In genomic region chr5:115273549-115274135, GRCm38 (mm10) we compare ENCODE assay signal across 9 mouse cellular contexts. TPM values are rescaled to one million over a fixed set of nuclear protein-coding genes. Genes with fewer than 3 reads are reported as not detected.
A peak's percentile ranks its signal among the peaks of the same experiment; 100 is the strongest.
DNase-seq lines count a peak whose midpoint lies in the region; ATAC-seq lines count a peak whose summit lies in the region.
"Had no signal": no experiment of that assay in that cellular context is flagged by ENCODE, and none has a peak within 500 bp of the region (broad histone marks: within the 10 kb centered on the region; RNA-seq: fewer than 3 reads in every experiment).

No protein-coding gene starts in this region.

- no peak overlapping the region for H3K27ac ChIP-seq in heart, embryonic 14.5 days (replicated peaks in 1 of 2; ENCODE audit: control insufficient read depth in 1 of 2, insufficient read depth in 1 of 2, low read depth in 2 of 2, low read length in 2 of 2)
- peak overlapping the region; percentile 90 for H3K27ac ChIP-seq in hindbrain, embryonic 13.5 days
- H3K27ac ChIP-seq in midbrain, embryonic 13.5 days: peak overlapping the region; percentile 90

- H3K4me1 ChIP-seq in heart, embryonic 14.5 days (ENCODE audit: control insufficient read depth in 2 of 2, insufficient read depth in 2 of 2, low read length in 2 of 2): peaks cover 2 to 34% of the 10 kb centered on the region in 2 experiments; a peak in 3 of 4 replicates
- H3K4me1 ChIP-seq in hindbrain, embryonic 13.5 days (replicated peaks): peaks cover 38% of the 10 kb centered on the region
- H3K4me1 ChIP-seq in midbrain, embryonic 13.5 days (replicated peaks): peaks cover 40% of the 10 kb centered on the region

- intact Hi-C loops in heart, postnatal 25 days (cut with DNase I): no loop called here

- no peak for ATAC-seq in heart, embryonic 14.5 days (ENCODE audit: insufficient number of reproducible peaks, insufficient read depth, low FRiP score, low read depth)
- no peak for ATAC-seq in hindbrain, embryonic 13.5 days (ENCODE audit: low FRiP score)
- ATAC-seq in midbrain, embryonic 13.5 days: no peak
- ATAC-seq in inflammation-experienced regulatory T-cells, adult 6 months: no peak
- ATAC-seq in megakaryocyte-erythroid progenitor cell, adult 5-6 weeks (replicated peaks; ENCODE audit: low FRiP score, low TSS enrichment, poor library complexity, severe bottlenecking): no peak

- no peak overlapping the region; the same call in 1 of the 2 replicates for H3K9ac ChIP-seq in heart, embryonic 14.5 days (ENCODE audit: low read length)
- H3K9ac ChIP-seq in hindbrain, embryonic 13.5 days: peak overlapping the region; percentile 99; the same call in 1 of the 2 replicates
- peak overlapping the region; percentile 51; the same call in 1 of the 2 replicates for H3K9ac ChIP-seq in midbrain, embryonic 13.5 days (replicated peaks)

- DNase-seq in heart, postnatal 25 days (ENCODE audit: low spot score): no peak
- DNase-seq in MN1 (ENCODE audit: low spot score): peak; percentile 33
- DNase-seq in spleen, postnatal 10 days (ENCODE audit: low spot score in 2 of 2): no peak
- DNase-seq: cerebellum, postnatal 14 days had no signal

- 68% methylated on average over 6 of the region's 6 CpGs for WGBS in heart, embryonic 14.5 days
- 81% methylated on average over 6 of the region's 6 CpGs for WGBS in hindbrain, embryonic 13.5 days
- 68% methylated on average over 6 of the region's 6 CpGs for WGBS in midbrain, embryonic 13.5 days

- H3K9me3 ChIP-seq in heart, embryonic 14.5 days (ENCODE audit: control insufficient read depth, low read length): no peaks in the 10 kb centered on the region
- H3K9me3 ChIP-seq in hindbrain, embryonic 13.5 days: no peaks in the 10 kb centered on the region
- H3K9me3 ChIP-seq in midbrain, embryonic 13.5 days: no peaks in the 10 kb centered on the region

- no peak overlapping the region for H3K4me3 ChIP-seq in heart, embryonic 14.5 days (ENCODE audit: control insufficient read depth in 1 of 2, insufficient read depth in 1 of 2, low read depth in 1 of 2, low read length in 2 of 2)
- peak overlapping the region; percentile 100; the same call in 1 of the 2 replicates for H3K4me3 ChIP-seq in hindbrain, embryonic 13.5 days
- H3K4me3 ChIP-seq in midbrain, embryonic 13.5 days (replicated peaks): 0 out of 2 replicates have a peak overlapping the region, but pooled peaks have one; percentile 98

- peaks cover 22% of the 10 kb centered on the region for H3K36me3 ChIP-seq in heart, embryonic 14.5 days (ENCODE audit: control insufficient read depth, insufficient read depth, low read length)
- peaks cover 15% of the 10 kb centered on the region for H3K36me3 ChIP-seq in hindbrain, embryonic 13.5 days
- H3K36me3 ChIP-seq in midbrain, embryonic 13.5 days: peaks cover 5% of the 10 kb centered on the region; the same call in 1 of the 2 replicates

- peak overlapping the region; percentile 73; the same call in 1 of the 2 replicates for H3K4me2 ChIP-seq in heart, embryonic 14.5 days (ENCODE audit: low read length)
- H3K4me2 ChIP-seq in hindbrain, embryonic 13.5 days: peak overlapping the region; percentile 58
- H3K4me2 ChIP-seq in midbrain, embryonic 13.5 days (replicated peaks): peak overlapping the region; percentile 90

- H3K27me3 ChIP-seq in heart, embryonic 14.5 days (ENCODE audit: control insufficient read depth, insufficient read depth, low read length): no peaks in the 10 kb centered on the region
- H3K27me3 ChIP-seq in hindbrain, embryonic 13.5 days: no peaks in the 10 kb centered on the region
- H3K27me3 ChIP-seq in midbrain, embryonic 13.5 days: no peaks in the 10 kb centered on the region

RNA-seq across cellular contexts. Expression of gene Rnf10, which starts 0.9 kb away (rescaled TPM):
- polyA plus RNA-seq in heart, embryonic 14.5 days (2014; fragmentation: Nextera tagmentation; extraction: Ambion mirVana): 77.1 and 83.9 TPM in 2 replicates
- total RNA-seq in heart, postnatal 25 days (2021): 100 to 1,000 TPM; 389 to 406 TPM
- polyA plus RNA-seq in hindbrain, embryonic 13.5 days (2015; fragmentation: Nextera tagmentation; extraction: Ambion mirVana): 156 and 160 TPM in 2 replicates
- 146 and 160 TPM in 2 replicates for polyA plus RNA-seq in midbrain, embryonic 13.5 days (2015; fragmentation: Nextera tagmentation; extraction: Ambion mirVana)
- 10 to 100 TPM; 29.8 to 37.7 (median 35.6) TPM for polyA plus RNA-seq in inflammation-experienced regulatory T-cells, adult 6 months (2017; shearing (Covaris generic))
- total RNA-seq in megakaryocyte-erythroid progenitor cell, adult 5-6 weeks (2014; fragmentation: Nextera tagmentation): 47.4 and 71.5 TPM in 2 replicates
- total RNA-seq in megakaryocyte-erythroid progenitor cell, adult 5-6 weeks (2017): 35.9 and 36.9 TPM in 2 replicates

RNA-seq across cellular contexts. Expression of gene Coq5, which starts 5.8 kb away (rescaled TPM):
- 75.1 and 82.1 TPM in 2 replicates for polyA plus RNA-seq in heart, embryonic 14.5 days (2014; fragmentation: Nextera tagmentation; extraction: Ambion mirVana)
- 100 to 1,000 TPM; 159 to 164 TPM for total RNA-seq in heart, postnatal 25 days (2021)
- polyA plus RNA-seq in hindbrain, embryonic 13.5 days (2015; fragmentation: Nextera tagmentation; extraction: Ambion mirVana): 53.1 and 56.5 TPM in 2 replicates
- polyA plus RNA-seq in midbrain, embryonic 13.5 days (2015; fragmentation: Nextera tagmentation; extraction: Ambion mirVana): 51.8 and 56.8 TPM in 2 replicates
- polyA plus RNA-seq in inflammation-experienced regulatory T-cells, adult 6 months (2017; shearing (Covaris generic)): 10 to 100 TPM; 26.0 to 35.4 (median 31.6) TPM
- 23.0 and 35.5 TPM in 2 replicates for total RNA-seq in megakaryocyte-erythroid progenitor cell, adult 5-6 weeks (2014; fragmentation: Nextera tagmentation)
- total RNA-seq in megakaryocyte-erythroid progenitor cell, adult 5-6 weeks (2017): 71.1 and 78.6 TPM in 2 replicates

RNA-seq across cellular contexts. Expression of gene Dynll1, which starts 27.2 kb away (rescaled TPM):
- 1,218 and 1,301 TPM in 2 replicates for polyA plus RNA-seq in heart, embryonic 14.5 days (2014; fragmentation: Nextera tagmentation; extraction: Ambion mirVana)
- total RNA-seq in heart, postnatal 25 days (2021): 100 to 1,000 TPM in 1 of 2 experiments, 10 to 100 TPM in 1; 90.1 to 120 TPM
- 1,285 and 1,377 TPM in 2 replicates for polyA plus RNA-seq in hindbrain, embryonic 13.5 days (2015; fragmentation: Nextera tagmentation; extraction: Ambion mirVana)
- polyA plus RNA-seq in midbrain, embryonic 13.5 days (2015; fragmentation: Nextera tagmentation; extraction: Ambion mirVana): 1,401 and 1,414 TPM in 2 replicates
- 100 to 1,000 TPM; 360 to 571 (median 381) TPM for polyA plus RNA-seq in inflammation-experienced regulatory T-cells, adult 6 months (2017; shearing (Covaris generic))
- 550 and 746 TPM in 2 replicates for total RNA-seq in megakaryocyte-erythroid progenitor cell, adult 5-6 weeks (2014; fragmentation: Nextera tagmentation)
- total RNA-seq in megakaryocyte-erythroid progenitor cell, adult 5-6 weeks (2017): 379 and 555 TPM in 2 replicates

RNA-seq across cellular contexts. Expression of gene Pop5, which starts 38.0 kb away (rescaled TPM):
- polyA plus RNA-seq in heart, embryonic 14.5 days (2014; fragmentation: Nextera tagmentation; extraction: Ambion mirVana): 62.8 and 66.7 TPM in 2 replicates
- total RNA-seq in heart, postnatal 25 days (2021): 10 to 100 TPM; 31.6 to 37.8 TPM
- polyA plus RNA-seq in hindbrain, embryonic 13.5 days (2015; fragmentation: Nextera tagmentation; extraction: Ambion mirVana): 103 and 105 TPM in 2 replicates
- polyA plus RNA-seq in midbrain, embryonic 13.5 days (2015; fragmentation: Nextera tagmentation; extraction: Ambion mirVana): 87.7 and 110 TPM in 2 replicates
- polyA plus RNA-seq in inflammation-experienced regulatory T-cells, adult 6 months (2017; shearing (Covaris generic)): 100 to 1,000 TPM; 116 to 141 (median 122) TPM
- 130 and 136 TPM in 2 replicates for total RNA-seq in megakaryocyte-erythroid progenitor cell, adult 5-6 weeks (2014; fragmentation: Nextera tagmentation)
- 69.1 and 154 TPM in 2 replicates for total RNA-seq in megakaryocyte-erythroid progenitor cell, adult 5-6 weeks (2017)

RNA-seq across cellular contexts. Expression of gene Srsf9, which starts 53.3 kb away (rescaled TPM):
- 95.0 and 104 TPM in 2 replicates for polyA plus RNA-seq in heart, embryonic 14.5 days (2014; fragmentation: Nextera tagmentation; extraction: Ambion mirVana)
- 10 to 100 TPM; 18.5 to 20.6 TPM for total RNA-seq in heart, postnatal 25 days (2021)
- 165 and 181 TPM in 2 replicates for polyA plus RNA-seq in hindbrain, embryonic 13.5 days (2015; fragmentation: Nextera tagmentation; extraction: Ambion mirVana)
- 193 and 203 TPM in 2 replicates for polyA plus RNA-seq in midbrain, embryonic 13.5 days (2015; fragmentation: Nextera tagmentation; extraction: Ambion mirVana)
- 10 to 100 TPM; 15.7 to 26.8 (median 26.5) TPM for polyA plus RNA-seq in inflammation-experienced regulatory T-cells, adult 6 months (2017; shearing (Covaris generic))
- total RNA-seq in megakaryocyte-erythroid progenitor cell, adult 5-6 weeks (2014; fragmentation: Nextera tagmentation): 74.7 and 96.0 TPM in 2 replicates
- total RNA-seq in megakaryocyte-erythroid progenitor cell, adult 5-6 weeks (2017): 61.6 and 108 TPM in 2 replicates

Comparison
In these comparisons a context has a peak if more than half of its experiments do, and no peak if none do; other contexts are left out.
1. H3K27ac ChIP-seq: peak in hindbrain, embryonic 13.5 days (single experiment) and midbrain, embryonic 13.5 days (single experiment); none in heart, embryonic 14.5 days (0 of 2).
2. H3K4me3 ChIP-seq: peak in hindbrain, embryonic 13.5 days (single experiment) and midbrain, embryonic 13.5 days (single experiment); none in heart, embryonic 14.5 days (0 of 2).
3. Peak in every context shown above with its lines, with median percentiles within 50 percentile points of each other: H3K4me2 ChIP-seq.